Mouse (Mus musculus) ES-E14 (cell line): ENCODE results near the gene Ralgapa1. TPM values are rescaled to one million over a fixed set of nuclear protein-coding genes. Genes with fewer than 3 reads are reported as not detected.

Experiments used
- DNase-seq: peaks from one replicate; pipeline ENCODE4 v3.0.0-alpha.2; 2013; ENCODE audit warnings: low read depth, low spot score
- H3K27ac ChIP-seq: 2 replicates; pipeline ENCODE4 v1.5.1; 2012; ENCODE audit warnings: low read depth, mild to moderate bottlenecking, low read length, moderate library complexity, mixed read lengths; ENCODE audit not compliant: poor library complexity, insufficient read depth, severe bottlenecking
- H3K36me3 ChIP-seq: 2 replicates; pipeline ENCODE4 v1.6.1; 2012; ENCODE audit warnings: mild to moderate bottlenecking, low read length, moderate library complexity, mixed read lengths; ENCODE audit not compliant: control insufficient read depth, poor library complexity, insufficient read depth, severe bottlenecking
- H3K4me1 ChIP-seq, 2 experiments: fragments of 150-350 bp in 1 of 2; sonication (generic) in 1 of 2; 2 replicates each; pipeline ENCODE4 v1.6.1; 2012; ENCODE audit warnings: low read length in 2 of 2, mild to moderate bottlenecking in 1 of 2, mixed read lengths in 1 of 2; ENCODE audit not compliant: control insufficient read depth in 2 of 2, insufficient read depth in 2 of 2, poor library complexity in 1 of 2
- H3K4me3 ChIP-seq, 2 experiments: fragments of 150-350 bp in 1 of 2; sonication (generic) in 1 of 2; 2 replicates each; pipeline ENCODE4 v1.5.1; 2012; ENCODE audit warnings: low read length in 2 of 2, low read depth in 1 of 2, mild to moderate bottlenecking in 1 of 2, mixed read lengths in 1 of 2; ENCODE audit not compliant: insufficient read depth in 1 of 2, poor library complexity in 1 of 2, severe bottlenecking in 1 of 2
- H3K9ac ChIP-seq: 2 replicates; pipeline ENCODE4 v1.6.1; 2012; ENCODE audit warnings: low read depth, mild to moderate bottlenecking, low read length, mixed read lengths; ENCODE audit not compliant: poor library complexity, insufficient read depth, severe bottlenecking
- H3K9me3 ChIP-seq: fragments of 150-350 bp; sonication (generic); 2 replicates; pipeline ENCODE4 v1.6.1; 2012; ENCODE audit warnings: low read depth, mild to moderate bottlenecking, low read length; ENCODE audit not compliant: control insufficient read depth, insufficient read depth
- CHD2 ChIP-seq: IDR thresholded peaks from 2 replicates; pipeline ENCODE4 v1.6.1; 2014; ENCODE audit warnings: mild to moderate bottlenecking, low read depth, low read length, inconsistent platforms
- HCFC1 ChIP-seq: IDR thresholded peaks from 2 replicates; pipeline ENCODE4 v1.6.1; 2012; ENCODE audit warnings: low read length, inconsistent platforms, borderline replicate concordance; ENCODE audit not compliant: insufficient read depth
- MAFK ChIP-seq: IDR thresholded peaks from 2 replicates; pipeline ENCODE4 v1.6.1; 2014; ENCODE audit warnings: mild to moderate bottlenecking, low read depth, low read length, inconsistent platforms; ENCODE audit not compliant: insufficient read depth
- ZC3H11A ChIP-seq: IDR thresholded peaks from 2 replicates; pipeline ENCODE4 v1.6.1; 2012; ENCODE audit warnings: low read depth, mild to moderate bottlenecking, inconsistent platforms, low read length, borderline replicate concordance
- ZNF384 ChIP-seq: IDR thresholded peaks from 2 replicates; pipeline ENCODE4 v1.6.1; 2012; ENCODE audit warnings: low read depth, low read length, inconsistent platforms
- in situ Hi-C, 2 experiments: fragments of 600-800 bp; cut with MboI; formaldehyde crosslinking; loops; one replicate each; pipeline ENCODE4 v1.15.1; 2025; ENCODE audit warnings: low sequenced_read_pairs in 2 of 2, inconsistent platforms in 1 of 2; ENCODE audit not compliant: unreplicated experiment in 2 of 2
- total RNA-seq: library from RNA; depleted of rRNA; stranded (reverse); fragments of 300-350 nt; gene quantifications from 2 replicates; pipeline ENCODE4 v1.2.3, GENCODE M21; 2012

Ralgapa1 gene
- total RNA-seq, 1 experiment: 8.9 TPM

- Histone ChIP-seq H3K27ac (no peak overlapping the region), H3K9me3 (no peaks in the 10 kb centered on the region), H3K36me3 (no peaks in the 10 kb centered on the region; the same call in none of the 2 replicates), H3K4me1 (peaks cover 0 to 7% of the 10 kb centered on the region in 2 experiments; a peak in 2 of 4 replicates), H3K9ac (no peak overlapping the region), H3K4me3 (no peak overlapping the region)
- no peak for DNase-seq
- no peak for TF ChIP-seq HCFC1
- TF ChIP-seq ZNF384: no peak
- no peak for TF ChIP-seq ZC3H11A
- no peak for TF ChIP-seq CHD2
- no peak for TF ChIP-seq MAFK
- in situ Hi-C loops: no loop called here
These were observed 38.7 kb upstream of the Ralgapa1 start for GRCm38 (mm10) chr12:55859409-55860349.

GRCm38 (mm10) chr12:55850650-55851049 lies 29.7 kb upstream of the Ralgapa1 start:
- TF ChIP-seq ZC3H11A: no peak
- no peak for TF ChIP-seq HCFC1
- no peak for TF ChIP-seq ZNF384
- TF ChIP-seq CHD2: no peak
- TF ChIP-seq MAFK: no peak
- Histone ChIP-seq H3K4me1 (no peaks in the 10 kb centered on the region), H3K4me3 (no peak overlapping the region), H3K9ac (no peak overlapping the region), H3K27ac (no peak overlapping the region), H3K36me3 (peaks cover 2% of the 10 kb centered on the region; the same call in 1 of the 2 replicates), H3K9me3 (no peaks in the 10 kb centered on the region)
- in situ Hi-C loops: no loop called here
- DNase-seq: no peak

DNA sequence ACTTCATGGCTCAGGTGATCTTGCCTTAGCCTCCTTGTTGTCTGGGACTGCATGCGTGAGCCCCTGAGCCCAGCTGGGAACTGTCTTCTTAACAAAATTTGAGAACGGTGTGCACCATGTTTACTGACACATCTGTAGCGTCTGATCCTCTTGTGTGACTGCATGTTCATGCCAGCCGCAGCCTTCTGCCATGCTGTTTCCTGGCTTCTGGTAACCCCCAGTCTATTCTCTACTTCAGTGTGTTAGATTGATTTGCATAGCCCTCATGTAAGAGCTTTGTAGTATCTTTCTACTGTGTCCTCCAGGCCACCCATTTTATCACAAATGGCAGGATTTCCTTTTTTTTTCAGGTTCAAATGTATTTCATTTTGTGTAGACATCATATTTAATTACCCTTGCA lies 26.9 kb upstream of the Ralgapa1 start:
- in situ Hi-C loops: no loop called here
- no peak overlapping the region for H3K27ac ChIP-seq
- no peaks in the 10 kb centered on the region for H3K4me1 ChIP-seq
- no peak for DNase-seq
- H3K9ac ChIP-seq: no peak overlapping the region
- peaks cover 5% of the 10 kb centered on the region for H3K36me3 ChIP-seq
- H3K4me3 ChIP-seq: no peak overlapping the region
- no peaks in the 10 kb centered on the region for H3K9me3 ChIP-seq
- TF ChIP-seq ZC3H11A: no peak
- TF ChIP-seq CHD2: no peak
- TF ChIP-seq HCFC1: no peak
- TF ChIP-seq MAFK: no peak
- no peak for TF ChIP-seq ZNF384

GRCm38 (mm10) chr12:55846741-55847140 lies 25.8 kb upstream of the Ralgapa1 start:
- H3K27ac ChIP-seq: no peak overlapping the region
- TF ChIP-seq ZC3H11A (peak; percentile 33; the same call in 1 of the 2 replicates), HCFC1 (no peak)
- H3K9me3 ChIP-seq: no peaks in the 10 kb centered on the region
- peaks cover 7% of the 10 kb centered on the region for H3K36me3 ChIP-seq
- H3K9ac ChIP-seq: no peak overlapping the region
- no peak for DNase-seq
- H3K4me3 ChIP-seq: no peak overlapping the region
- in situ Hi-C loops: no loop called here
- H3K4me1 ChIP-seq: no peaks in the 10 kb centered on the region

GRCm38 (mm10) chr12:55837495-55837894 lies 16.5 kb upstream of the Ralgapa1 start:
- DNase-seq: no peak
- no peak overlapping the region for H3K4me3 ChIP-seq
- in situ Hi-C loops: no loop called here

More at GRCm38 (mm10) chr12:55837495-55837894, 16.5 kb upstream of the Ralgapa1 start:
- Histone ChIP-seq H3K27ac (no peak overlapping the region), H3K36me3 (peaks cover 4% of the 10 kb centered on the region), H3K9me3 (no peaks in the 10 kb centered on the region), H3K9ac (no peak overlapping the region), H3K4me1 (no peaks in the 10 kb centered on the region; a peak in 1 of 4 replicates)
- TF ChIP-seq ZC3H11A (no peak), HCFC1 (no peak), ZNF384 (no peak), CHD2 (no peak), MAFK (peak; percentile 52; the same call in 1 of the 2 replicates)
